Mouse (Mus musculus): ENCODE measurements around the gene Mrto4.

Mrto4 gene

DNA sequence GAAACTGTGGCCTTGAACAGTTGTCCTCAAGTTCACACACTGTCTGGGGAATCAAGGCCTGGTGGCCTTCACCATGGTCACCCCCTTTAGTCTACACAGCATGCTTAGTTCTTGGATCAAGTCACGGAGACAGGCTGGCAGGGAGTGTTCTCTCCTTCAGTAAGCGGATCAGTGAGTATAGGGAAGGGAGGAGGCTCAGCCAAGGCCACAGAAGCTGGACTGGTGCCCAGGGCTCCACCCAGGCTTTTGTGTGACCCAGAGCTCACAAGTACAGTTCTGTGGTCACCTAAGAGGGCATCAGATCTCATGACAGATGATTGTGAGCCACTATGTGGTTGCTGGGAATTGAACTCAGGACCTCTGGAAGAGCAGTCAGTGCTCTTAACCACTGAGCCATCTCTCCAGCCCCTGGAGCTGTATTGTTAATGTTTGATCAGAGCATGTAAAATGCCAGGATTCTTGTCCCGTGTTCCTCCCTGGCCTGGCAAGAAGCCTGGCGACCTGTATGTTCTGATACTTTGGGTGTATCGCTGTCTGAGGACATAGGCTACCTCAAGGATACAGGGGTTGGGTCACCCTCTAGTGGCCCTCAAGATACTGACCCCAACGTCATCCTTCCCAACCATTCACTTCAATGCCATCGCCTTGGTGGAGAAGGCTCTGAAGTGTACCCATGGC, 10.7 kb downstream of the Mrto4 start:
- in situ Hi-C loops (cut with MboI; ENCODE audit: unreplicated experiment in 2 of 2) = loop anchor here in 1 of 2 experiments (5.0 kb wide), 1 partner anchor 259 kb away; no protein-coding TSS in a partner anchor

DNA sequence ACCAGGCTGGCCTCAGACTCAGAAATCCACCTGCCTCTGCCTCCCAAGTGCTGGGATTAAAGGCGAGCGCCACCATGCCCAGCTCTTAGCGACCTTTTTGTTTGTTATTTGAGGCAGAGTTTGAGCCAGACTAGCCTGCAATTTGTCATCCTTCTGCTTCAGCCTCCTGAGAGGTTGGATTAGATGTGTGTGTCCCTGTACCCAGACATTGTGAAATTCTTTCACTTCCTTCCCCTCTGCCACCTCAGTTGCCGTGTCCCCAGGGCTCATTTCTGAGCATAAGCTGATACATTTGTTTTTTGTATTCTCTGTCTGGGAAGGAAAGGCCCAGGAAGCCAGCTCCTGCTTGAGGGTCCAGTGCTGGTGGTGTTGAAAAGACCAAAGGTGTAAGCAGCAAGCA, 11.5 kb downstream of the Mrto4 start:
- in situ Hi-C loops (cut with MboI; ENCODE audit: unreplicated experiment in 2 of 2) = loop anchor here in 1 of 2 experiments (5.0 kb wide), 1 partner anchor 259 kb away; no protein-coding TSS in a partner anchor

GRCm38 (mm10) chr4:139338145-139338544, 14.2 kb downstream of the Mrto4 start:
- in situ Hi-C loops (cut with MboI; ENCODE audit: unreplicated experiment in 2 of 2) = no loop called here

DNA sequence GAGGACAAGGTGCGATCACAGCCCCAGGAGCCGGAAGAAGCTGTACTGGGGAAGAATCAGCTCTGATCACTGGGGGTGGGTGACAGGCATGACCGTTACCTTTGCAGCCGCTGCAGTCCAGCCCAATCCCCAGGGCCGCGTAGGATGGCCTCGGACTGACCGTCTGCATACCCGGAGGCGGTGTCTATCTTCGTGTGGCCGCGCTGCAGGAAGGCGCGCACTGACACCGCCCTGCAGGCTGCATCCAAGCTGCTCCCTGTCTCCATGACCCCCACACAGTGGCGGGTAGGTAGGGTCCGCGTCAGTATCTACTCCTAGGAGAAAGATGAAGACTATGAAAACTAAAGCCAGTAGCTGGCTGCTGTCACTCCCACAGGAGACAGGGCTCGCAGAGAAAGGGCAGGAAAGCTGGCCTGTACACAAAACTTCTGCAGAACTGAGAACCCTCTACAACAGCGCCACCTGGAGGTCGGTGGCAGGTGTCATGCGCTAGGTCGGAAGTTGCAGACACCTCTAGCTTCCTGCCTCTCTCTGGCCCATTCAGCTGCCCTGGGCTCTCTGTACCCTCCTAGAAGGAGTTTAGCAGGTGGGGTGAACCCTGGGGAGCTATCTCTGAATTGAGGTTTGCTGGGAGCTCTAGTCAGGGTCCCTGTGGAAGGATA, 15.4 kb downstream of the Mrto4 start:
- in situ Hi-C loops (cut with MboI; ENCODE audit: unreplicated experiment in 2 of 2) = no loop called here

DNA sequence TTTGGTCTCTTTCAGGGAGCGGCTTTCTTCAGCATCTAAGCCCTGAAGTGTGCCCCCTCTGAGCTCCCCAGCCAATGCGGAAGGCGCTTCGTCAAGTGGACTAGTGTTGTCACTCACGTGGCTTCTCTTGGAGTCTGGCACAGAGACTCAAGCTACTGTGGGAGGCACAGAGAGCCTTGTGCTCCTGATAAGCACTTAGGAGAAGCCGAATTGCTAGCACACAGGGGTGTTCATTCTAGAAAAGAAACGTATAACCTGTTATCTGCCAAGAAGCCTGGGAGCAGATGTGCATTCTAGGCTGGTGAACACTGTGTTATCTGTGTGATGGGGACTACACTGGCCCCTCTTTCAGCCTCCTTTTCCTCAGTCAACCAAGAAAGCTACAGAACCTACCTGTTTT, 16.9 kb downstream of the Mrto4 start:
- in situ Hi-C loops (cut with MboI; ENCODE audit: unreplicated experiment in 2 of 2) = no loop called here

DNA sequence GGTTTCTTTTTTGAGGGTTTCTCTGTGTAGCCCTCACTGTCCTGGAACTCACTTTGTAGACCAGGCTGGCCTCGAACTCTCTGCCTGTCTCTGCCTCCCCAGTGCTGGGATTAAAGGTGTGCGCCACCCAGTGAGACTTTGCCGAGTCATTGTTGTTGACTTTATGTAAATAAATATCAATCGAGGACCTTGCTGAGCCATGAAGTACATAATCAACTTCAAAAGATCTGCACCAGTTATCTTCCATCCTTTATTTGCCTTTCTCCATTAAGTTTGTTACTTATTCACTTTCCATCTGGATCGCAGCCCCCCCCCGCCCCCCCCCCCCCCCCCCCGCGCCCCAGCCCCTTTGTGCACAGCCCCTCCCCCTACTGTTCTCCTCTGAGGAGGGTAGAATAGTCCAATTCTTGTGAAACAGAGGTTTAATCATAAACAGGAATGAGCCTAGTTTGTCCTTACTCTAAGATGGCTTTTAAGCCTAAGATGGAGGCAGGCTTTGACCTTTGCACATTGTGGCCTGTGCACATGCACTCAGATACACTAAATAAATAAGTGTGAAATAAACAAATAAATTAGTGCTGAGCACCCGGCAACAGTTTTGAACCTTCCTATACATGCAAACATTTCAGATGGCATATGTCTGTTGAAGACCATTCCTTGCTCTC, 17.6 kb downstream of the Mrto4 start:
- in situ Hi-C loops (cut with MboI; ENCODE audit: unreplicated experiment in 2 of 2) = loop anchor here (5.0 kb wide), 2 partner anchors 42 to 47 kb away; no protein-coding TSS in a partner anchor

- in situ Hi-C loops (cut with MboI; ENCODE audit: unreplicated experiment in 2 of 2) = loop anchor here (5.0 kb wide), 2 partner anchors 38 to 43 kb away; no protein-coding TSS in a partner anchor
Observed at GRCm38 (mm10) chr4:139330605-139331004, 21.8 kb downstream of the Mrto4 start.

GRCm38 (mm10) chr4:139319740-139320139, 32.6 kb downstream of the Mrto4 start:
- in situ Hi-C loops (cut with MboI; ENCODE audit: unreplicated experiment in 2 of 2) = no loop called here

- in situ Hi-C loops (cut with MboI; ENCODE audit: unreplicated experiment in 2 of 2) = no loop called here
Observed at GRCm38 (mm10) chr4:139318449-139318848, 33.9 kb downstream of the Mrto4 start.

GRCm38 (mm10) chr4:139312632-139313031, 39.7 kb downstream of the Mrto4 start:
- in situ Hi-C loops (cut with MboI; ENCODE audit: unreplicated experiment in 2 of 2) = no loop called here

- in situ Hi-C loops (cut with MboI; ENCODE audit: unreplicated experiment in 2 of 2) = no loop called here
Observed at GRCm38 (mm10) chr4:139311707-139312106, 40.7 kb downstream of the Mrto4 start.

- in situ Hi-C loops (cut with MboI; ENCODE audit: unreplicated experiment in 2 of 2) = no loop called here
Observed at GRCm38 (mm10) chr4:139310899-139311701, 41.3 kb downstream of the Mrto4 start.

DNA sequence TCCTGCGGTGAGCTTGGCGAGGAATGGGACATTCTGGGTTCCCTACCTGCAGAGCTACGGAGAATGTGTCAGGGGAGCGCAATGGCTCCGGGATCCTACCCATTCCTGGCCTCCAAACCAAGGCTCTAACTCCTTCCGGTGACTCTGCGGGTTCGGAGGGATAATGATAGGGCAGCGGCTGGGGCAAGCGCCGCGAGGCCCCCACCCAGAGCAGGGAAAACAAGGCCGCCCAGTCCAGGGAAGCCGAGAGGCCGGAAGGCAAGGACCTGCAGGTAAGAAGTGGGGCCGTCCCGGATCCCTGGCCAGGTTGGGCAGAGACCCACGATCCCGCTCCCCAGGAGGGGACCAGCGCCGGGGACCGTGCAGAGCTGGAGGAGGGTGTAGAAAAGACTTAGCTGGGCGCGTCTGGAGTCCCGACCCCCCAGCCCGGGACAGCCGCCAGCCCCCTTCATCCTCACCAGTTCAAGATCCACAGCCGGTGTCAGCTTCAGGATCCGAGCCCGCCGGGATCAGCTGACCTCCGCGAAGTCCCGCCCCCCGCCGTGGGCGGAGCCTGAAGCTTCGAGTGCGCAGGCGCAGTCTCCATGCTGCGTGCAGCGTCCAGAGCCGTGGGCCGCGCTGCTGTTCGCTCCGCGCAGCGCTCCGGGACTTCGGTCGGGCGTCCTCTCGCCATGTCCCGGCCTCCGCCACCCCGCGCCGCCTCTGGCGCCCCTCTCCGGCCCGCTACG, 42.0 kb downstream of the Mrto4 start, which contains the start of the genes Pqlc2 and Akr7a5:
Gene Pqlc2 (minus strand): TSS at position 538 of the 728 bp plus-strand sequence.
Gene Akr7a5 (plus strand): TSS at position 574 of the 728 bp plus-strand sequence.
- in situ Hi-C loops (cut with MboI; ENCODE audit: unreplicated experiment in 2 of 2) = no loop called here

DNA sequence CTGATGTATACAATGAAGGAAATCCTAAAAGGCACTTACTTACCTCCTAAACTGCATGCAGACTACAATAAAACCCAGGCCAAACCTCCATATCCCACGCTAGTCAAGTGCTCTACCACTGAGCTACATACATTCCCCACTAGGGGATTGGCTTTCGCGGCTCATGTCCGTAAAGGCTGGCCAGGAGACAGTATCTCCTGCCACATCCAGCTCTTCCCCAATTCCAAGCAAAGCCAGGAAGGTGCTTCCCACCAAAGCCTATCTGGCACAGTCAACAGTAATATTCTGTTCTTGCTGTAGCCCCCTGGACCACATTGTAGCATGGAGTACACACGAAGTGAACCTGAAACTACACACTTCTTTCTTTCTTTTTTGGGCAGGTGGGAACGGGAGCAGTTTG, 42.7 kb downstream of the Mrto4 start:
- in situ Hi-C loops (cut with MboI; ENCODE audit: unreplicated experiment in 2 of 2) = no loop called here

DNA sequence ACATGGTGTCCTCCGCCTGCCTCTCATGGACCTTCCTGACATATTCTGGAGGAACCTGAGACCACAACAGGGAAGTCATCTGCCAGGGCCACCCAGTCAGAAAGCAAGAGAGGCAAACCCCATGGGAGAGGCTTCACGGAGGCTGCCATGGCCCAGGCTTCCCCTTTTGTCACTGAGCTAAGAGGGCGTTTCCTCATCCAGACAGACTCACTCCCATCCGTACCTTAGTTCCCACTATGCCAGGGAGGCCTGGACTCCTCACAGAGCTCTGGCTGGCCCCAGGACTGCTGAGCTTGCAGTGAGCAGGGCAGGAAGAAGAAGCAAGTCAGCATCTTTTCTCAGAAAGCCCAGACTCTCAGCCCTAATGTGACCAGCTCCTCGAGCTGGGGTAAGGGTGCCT, 44.5 kb downstream of the Mrto4 start:
- in situ Hi-C loops (cut with MboI; ENCODE audit: unreplicated experiment in 2 of 2) = no loop called here

DNA sequence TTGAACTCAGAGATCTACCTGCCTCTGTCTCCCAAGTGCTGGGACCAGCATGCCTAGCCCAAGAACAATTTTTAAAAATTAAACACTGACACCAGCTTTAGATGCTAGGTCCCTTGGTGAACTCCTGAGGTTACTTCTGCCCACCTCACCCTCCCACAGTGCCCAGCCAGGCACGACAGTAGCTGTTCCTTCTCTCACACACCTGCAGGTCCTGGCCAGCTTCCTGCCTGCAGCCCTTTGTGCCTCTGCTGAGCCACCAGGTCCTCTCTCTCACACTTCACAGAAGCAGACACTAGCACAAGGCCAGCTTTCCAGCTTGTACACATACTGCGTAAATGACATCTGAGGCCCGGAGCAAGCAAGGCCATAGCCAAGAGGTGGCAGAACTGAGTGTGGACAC, 46.9 kb downstream of the Mrto4 start:
- in situ Hi-C loops (cut with MboI; ENCODE audit: unreplicated experiment in 2 of 2) = no loop called here

DNA sequence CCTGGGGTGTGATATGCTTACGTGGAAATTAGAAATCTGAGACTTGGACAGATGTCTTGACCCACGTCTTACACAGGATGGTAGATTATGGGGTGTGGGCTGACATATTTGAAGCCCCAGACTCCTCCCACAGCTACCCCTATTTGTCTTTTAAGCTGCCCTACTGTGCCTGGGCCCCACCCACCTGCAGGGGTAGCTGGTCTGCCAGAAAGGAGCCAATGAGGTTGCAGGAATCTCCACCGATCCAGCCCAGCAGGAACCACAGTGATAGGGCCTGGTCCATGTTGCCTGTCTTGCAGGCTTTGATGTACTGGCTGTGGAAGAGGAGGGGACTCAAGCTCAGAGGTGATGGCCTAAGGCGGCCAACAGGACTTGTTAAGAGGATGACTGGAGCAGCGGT, 50.1 kb downstream of the Mrto4 start:
- in situ Hi-C loops (cut with MboI; ENCODE audit: unreplicated experiment in 2 of 2) = no loop called here

- in situ Hi-C loops (cut with MboI; ENCODE audit: unreplicated experiment in 2 of 2) = no loop called here
Observed at GRCm38 (mm10) chr4:139301780-139302179, 50.6 kb downstream of the Mrto4 start.

GRCm38 (mm10) chr4:139298671-139299366, 53.6 kb downstream of the Mrto4 start:
- in situ Hi-C loops (cut with MboI; ENCODE audit: unreplicated experiment in 2 of 2) = loop anchor here in 1 of 2 experiments (25.0 kb wide), 1 partner anchor 362 kb away; no protein-coding TSS in a partner anchor

All from v-Abl transformed pro-B cells (cell line).